Mouse (Mus musculus) myocyte (in vitro differentiated cells): ENCODE measurements around the gene Ppard. TPM values are rescaled to one million over a fixed set of nuclear protein-coding genes. Genes with fewer than 3 reads are reported as not detected.

ENCODE experiments used
- H3K27me3 ChIP-seq: one replicate; pipeline ENCODE4 v1.6.1; 2011; ENCODE audit not compliant: control insufficient read depth, insufficient read depth, insufficient read length
- H3K36me3 ChIP-seq: one replicate; pipeline ENCODE4 v1.6.1; 2011; ENCODE audit not compliant: control insufficient read depth, insufficient read depth
- H3K4me2 ChIP-seq: one replicate; pipeline ENCODE4 v1.6.1; 2011; ENCODE audit warnings: low read depth, control low read depth
- H3K4me3 ChIP-seq: one replicate; pipeline ENCODE4 v1.5.1; 2011; ENCODE audit warnings: mild to moderate bottlenecking, control low read depth, moderate library complexity
- H3K79me2 ChIP-seq: one replicate; pipeline ENCODE4 v1.6.1; 2011; ENCODE audit not compliant: control insufficient read depth, insufficient read depth
- H3ac ChIP-seq: one replicate; pipeline ENCODE4 v1.6.1; 2011; ENCODE audit not compliant: control insufficient read depth, insufficient read length
- CEBPB ChIP-seq: IDR thresholded peaks from 2 replicates; pipeline ENCODE4 v1.6.1; 2011; ENCODE audit warnings: mild to moderate bottlenecking, moderate library complexity; ENCODE audit not compliant: poor library complexity, insufficient read depth, severe bottlenecking
- E2F4 ChIP-seq: IDR thresholded peaks from one replicate; pipeline ENCODE4 v1.6.1; 2011; ENCODE audit warnings: mild to moderate bottlenecking, control low read depth, moderate library complexity; ENCODE audit not compliant: insufficient read depth
- MAX ChIP-seq: IDR thresholded peaks from one replicate; pipeline ENCODE4 v1.6.1; 2011; ENCODE audit warnings: low read depth, mild to moderate bottlenecking, control low read depth
- MYOD1 ChIP-seq, 3 experiments: IDR thresholded peaks; one replicate each; pipeline ENCODE4 v1.6.1; 2011; ENCODE audit warnings: control low read depth in 2 of 3, low read depth in 2 of 3, mild to moderate bottlenecking in 2 of 3, moderate library complexity in 1 of 3; ENCODE audit not compliant: insufficient read length in 2 of 3, control insufficient read depth in 1 of 3
- MYOG ChIP-seq, 3 experiments: IDR thresholded peaks; one replicate each; pipeline ENCODE4 v1.6.1; 2011; ENCODE audit warnings: control low read depth in 2 of 3, low read depth in 2 of 3, mild to moderate bottlenecking in 2 of 3; ENCODE audit not compliant: insufficient read length in 2 of 3, control insufficient read depth in 1 of 3, insufficient read depth in 1 of 3
- POLR2A ChIP-seq: IDR thresholded peaks from one replicate; pipeline ENCODE4 v1.6.1; 2011; ENCODE audit warnings: low read depth, mild to moderate bottlenecking, control low read depth, moderate library complexity; ENCODE audit not compliant: insufficient read length
- POLR2AphosphoS2 ChIP-seq: IDR thresholded peaks from one replicate; pipeline ENCODE4 v1.6.1; 2011; ENCODE audit warnings: low read depth, control low read depth; ENCODE audit not compliant: insufficient read length
- REST ChIP-seq: IDR thresholded peaks from one replicate; pipeline ENCODE4 v1.6.1; 2011; ENCODE audit warnings: mild to moderate bottlenecking, control low read depth, moderate library complexity; ENCODE audit not compliant: insufficient read depth, insufficient read length
- SRF ChIP-seq: IDR thresholded peaks from one replicate; pipeline ENCODE4 v1.6.1; 2011; ENCODE audit warnings: low read depth; ENCODE audit not compliant: control insufficient read depth, insufficient read length
- TCF12 ChIP-seq: IDR thresholded peaks from one replicate; pipeline ENCODE4 v1.6.1; 2011; ENCODE audit warnings: mild to moderate bottlenecking, control low read depth; ENCODE audit not compliant: poor library complexity, insufficient read depth, severe bottlenecking
- TCF3 ChIP-seq: IDR thresholded peaks from one replicate; pipeline ENCODE4 v1.6.1; 2011; ENCODE audit warnings: low read depth, control low read depth; ENCODE audit not compliant: insufficient read length
- USF1 ChIP-seq: IDR thresholded peaks from one replicate; pipeline ENCODE4 v1.6.1; 2011; ENCODE audit warnings: low read depth, mild to moderate bottlenecking, control low read depth, moderate library complexity
- polyA plus RNA-seq: library from polyadenylated mRNA; unstranded; fragments of >200 nt; fragmentation: generic; extraction: Trizol; gene quantifications from one replicate; pipeline ENCODE4 v1.2.1, GENCODE M21; 2012; ENCODE audit warnings: missing spikeins

The Ppard gene
- polyA plus RNA-seq, 1 experiment: 32.6 TPM

GRCm38 (mm10) chr17:28311366-28312132 lies 79.0 kb downstream of the Ppard start:
- TF ChIP-seq REST: no peak
- no peak for TF ChIP-seq MYOD1 (IDR thresholded peaks at IDR 0.05; ENCODE audit: control insufficient read depth in 1 of 3, insufficient read length in 2 of 3, low read depth in 2 of 3)
- no peak for TF ChIP-seq CEBPB
- no peak for TF ChIP-seq MYOG (IDR thresholded peaks at IDR 0.05; ENCODE audit: control insufficient read depth in 1 of 3, insufficient read depth in 1 of 3, insufficient read length in 2 of 3, low read depth in 2 of 3)
- no peak for TF ChIP-seq TCF3
- TF ChIP-seq POLR2A: no peak
- no peak for TF ChIP-seq POLR2AphosphoS2
- TF ChIP-seq E2F4: no peak
- no peak for TF ChIP-seq USF1
- no peak for TF ChIP-seq MAX
- no peak for TF ChIP-seq SRF
- no peak for TF ChIP-seq TCF12
- peak overlapping the region; percentile 77 for H3K4me2 ChIP-seq
- no peak overlapping the region for H3K4me3 ChIP-seq
- no peak overlapping the region for H3ac ChIP-seq
- H3K79me2 ChIP-seq: peaks cover 15% of the 10 kb centered on the region
- no peaks in the 10 kb centered on the region for H3K36me3 ChIP-seq
- no peaks in the 10 kb centered on the region for H3K27me3 ChIP-seq

DNA sequence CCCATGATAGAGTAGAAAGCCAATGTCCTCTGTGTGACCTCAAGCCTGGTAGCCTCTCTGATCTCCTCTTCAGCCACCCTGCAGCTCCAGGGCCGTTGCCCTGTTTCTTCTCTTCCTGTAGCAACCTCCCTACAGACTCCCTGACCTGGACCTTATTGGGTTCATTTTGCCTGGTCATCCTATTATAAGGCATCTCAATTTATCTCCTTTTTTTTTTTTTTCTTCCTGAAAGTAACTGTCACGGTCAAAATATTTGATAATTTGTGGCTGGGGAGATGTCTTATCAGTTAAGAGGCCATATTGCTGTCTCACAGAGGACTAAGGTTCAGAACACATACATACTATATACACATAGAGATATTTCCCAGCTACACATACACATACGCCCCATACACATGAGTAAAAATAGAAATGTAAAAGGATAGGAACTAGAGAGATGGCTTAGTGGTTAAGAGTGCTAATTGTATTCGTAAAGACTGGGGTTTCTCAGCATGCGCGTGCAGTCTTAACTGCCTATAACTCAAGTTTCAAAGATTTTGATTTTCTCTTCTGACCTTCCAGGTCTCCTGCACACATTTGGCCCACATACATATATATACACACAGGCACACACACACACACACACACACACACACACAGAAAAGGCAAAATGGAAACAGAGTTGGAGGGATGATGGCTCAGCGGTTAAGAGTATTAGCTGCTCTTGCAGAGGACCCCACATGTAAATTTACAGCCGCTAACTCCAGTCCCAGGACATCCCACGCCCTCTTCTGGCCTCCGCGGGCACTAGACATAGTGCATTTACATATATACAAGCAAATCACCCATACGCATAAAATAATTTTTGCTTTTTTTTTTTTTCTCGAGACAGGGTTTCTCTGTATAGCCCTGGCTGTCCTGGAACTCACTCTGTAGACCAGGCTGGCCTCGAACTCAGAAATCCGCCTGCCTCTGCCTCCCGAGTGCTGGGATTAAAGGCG lies 80.0 kb downstream of the Ppard start:
- Histone ChIP-seq H3K79me2 (peaks cover 15% of the 10 kb centered on the region), H3K36me3 (no peaks in the 10 kb centered on the region), H3K4me2 (peak overlapping the region; percentile 77), H3K27me3 (no peaks in the 10 kb centered on the region), H3K4me3 (peak overlapping the region; percentile 38), H3ac (peak overlapping the region; percentile 62)
- TF ChIP-seq TCF3: no peak
- TF ChIP-seq POLR2A: no peak
- TF ChIP-seq SRF: no peak
- no peak for TF ChIP-seq POLR2AphosphoS2
- TF ChIP-seq CEBPB: no peak
- no peak for TF ChIP-seq MAX
- no peak for TF ChIP-seq E2F4
- no peak for TF ChIP-seq MYOD1 (IDR thresholded peaks at IDR 0.05; ENCODE audit: control insufficient read depth in 1 of 3, insufficient read length in 2 of 3, low read depth in 2 of 3)
- TF ChIP-seq TCF12: no peak
- TF ChIP-seq MYOG (IDR thresholded peaks at IDR 0.05; ENCODE audit: control insufficient read depth in 1 of 3, insufficient read depth in 1 of 3, insufficient read length in 2 of 3, low read depth in 2 of 3): no peak
- no peak for TF ChIP-seq USF1
- TF ChIP-seq REST: no peak

- Histone ChIP-seq H3K27me3 (no peaks in the 10 kb centered on the region), H3K4me2 (peak within 1 kb of the TSS; percentile 78), H3ac (peak within 1 kb of the TSS; percentile 62), H3K36me3 (no peaks in the 10 kb centered on the region), H3K4me3 (peak within 1 kb of the TSS; percentile 38), H3K79me2 (peaks cover 15% of the 10 kb centered on the region)
- TF ChIP-seq TCF3 (no peak), MYOD1 (IDR thresholded peaks at IDR 0.05; ENCODE audit: control insufficient read depth in 1 of 3, insufficient read length in 2 of 3, low read depth in 2 of 3) (no peak), POLR2AphosphoS2 (peak; percentile 90), SRF (no peak), REST (no peak), MAX (no peak), POLR2A (peak; percentile 93), CEBPB (no peak), TCF12 (no peak), E2F4 (no peak), USF1 (no peak)
Observed at GRCm38 (mm10) chr17:28313212-28313879, 80.8 kb downstream of the Ppard start, which contains the start of gene Fance. Gene Fance, plus strand, starts transcription at chr17:28313519.

DNA sequence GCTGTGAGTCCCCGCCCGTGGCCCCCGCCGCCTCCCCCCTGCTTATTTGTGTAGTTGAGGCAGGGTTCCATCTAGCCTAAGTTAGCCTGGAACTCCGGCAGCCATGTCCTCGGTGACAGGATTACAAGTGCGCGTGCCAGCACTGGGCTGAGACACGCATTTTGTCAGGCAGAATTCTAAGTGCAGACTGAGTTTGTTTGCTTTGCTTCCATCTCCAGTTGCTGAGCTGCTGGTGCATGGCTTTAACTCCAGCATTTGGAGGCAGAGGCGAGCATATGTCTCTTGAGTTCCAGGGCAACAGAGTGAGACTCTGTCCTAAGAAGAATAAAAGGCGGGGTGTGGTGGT lies 81.4 kb downstream of the Ppard start:
- peak overlapping the region; percentile 62 for H3ac ChIP-seq
- peak overlapping the region; percentile 78 for H3K4me2 ChIP-seq
- no peaks in the 10 kb centered on the region for H3K27me3 ChIP-seq
- TF ChIP-seq POLR2AphosphoS2 (no peak), MAX (no peak)
- no peaks in the 10 kb centered on the region for H3K36me3 ChIP-seq
- H3K79me2 ChIP-seq: peaks cover 15% of the 10 kb centered on the region
- H3K4me3 ChIP-seq: peak overlapping the region; percentile 38
